Comparison of ENCODE assay signal across 8 mouse cellular contexts in the genomic region with DNA sequence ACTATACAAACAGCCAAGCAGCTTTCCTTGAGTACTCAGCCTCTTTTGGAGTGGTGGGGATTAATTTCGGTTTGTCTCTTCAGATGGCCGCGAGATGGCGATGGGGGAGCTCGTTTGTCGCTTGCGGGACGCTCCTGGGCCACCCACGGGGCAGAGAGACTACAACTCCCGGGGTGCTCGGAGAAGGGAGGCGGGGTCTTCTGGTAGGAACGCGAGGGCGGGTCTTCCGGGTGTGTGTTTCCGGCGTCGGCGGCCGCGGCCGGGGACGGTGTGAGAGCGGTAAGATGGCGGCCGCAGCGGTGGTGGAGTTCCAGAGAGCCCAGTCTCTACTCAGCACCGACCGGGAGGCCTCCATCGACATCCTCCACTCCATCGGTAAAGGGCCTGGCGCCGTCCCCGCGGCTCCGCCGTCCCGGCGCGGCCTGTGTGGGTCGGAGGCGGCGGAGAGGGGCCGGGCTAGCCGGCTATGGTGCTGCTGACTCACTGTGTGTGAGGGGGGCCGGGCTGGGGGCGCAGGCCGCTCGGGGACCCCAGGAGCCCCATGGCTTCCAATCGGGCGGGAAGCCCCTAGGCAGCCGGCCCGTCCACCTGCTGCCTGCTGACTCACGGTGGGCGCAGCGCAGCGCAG. TPM values are rescaled to one million over a fixed set of nuclear protein-coding genes. Genes with fewer than 3 reads are reported as not detected.
DNase-seq lines count a peak whose midpoint lies in the region; ATAC-seq lines count a peak whose summit lies in the region.

A gene (plus strand): TSS at position 235 of the 628 bp plus-strand sequence.

- H3K4me1 ChIP-seq in heart, embryonic 10.5 days: peaks cover 5% of the 10 kb centered on the region
- H3K4me1 ChIP-seq in kidney, embryonic 15.5 days: peaks cover 8% of the 10 kb centered on the region

- H3K36me3 ChIP-seq in heart, embryonic 10.5 days: peaks cover 18% of the 10 kb centered on the region
- H3K36me3 ChIP-seq in kidney, embryonic 15.5 days: peaks cover 18% of the 10 kb centered on the region

- H3K4me2 ChIP-seq in kidney, embryonic 15.5 days: peak within 1 kb of the TSS; percentile 78

- peak within 1 kb of the TSS; percentile 97 for H3K27ac ChIP-seq in heart, embryonic 10.5 days
- H3K27ac ChIP-seq in kidney, embryonic 15.5 days: peak within 1 kb of the TSS; percentile 88

- H3K27me3 ChIP-seq in heart, embryonic 10.5 days (ENCODE audit: insufficient read depth, poor library complexity, severe bottlenecking): no peaks in the 10 kb centered on the region
- H3K27me3 ChIP-seq in kidney, embryonic 15.5 days: no peaks in the 10 kb centered on the region

- peak within 1 kb of the TSS; percentile 98 for H3K4me3 ChIP-seq in heart, embryonic 10.5 days
- peak within 1 kb of the TSS; percentile 95 for H3K4me3 ChIP-seq in kidney, embryonic 15.5 days (replicated peaks)

- no peaks in the 10 kb centered on the region for H3K9me3 ChIP-seq in heart, embryonic 10.5 days
- no peaks in the 10 kb centered on the region for H3K9me3 ChIP-seq in kidney, embryonic 15.5 days (replicated peaks)

- ATAC-seq in erythroblast, adult 5-6 weeks (replicated peaks; ENCODE audit: low FRiP score, poor library complexity, severe bottlenecking): peak; percentile 99
- peak; percentile 100 for ATAC-seq in kidney, embryonic 15.5 days (replicated peaks; ENCODE audit: low FRiP score)
- ATAC-seq in monocyte, adult 5-6 weeks (replicated peaks; ENCODE audit: insufficient number of reproducible peaks, low FRiP score, low TSS enrichment, poor library complexity, severe bottlenecking): peak; percentile 100

- peak; percentile 97 for DNase-seq in B cell, adult 2 months
- DNase-seq in brain, adult 2 months (ENCODE audit: low read depth, low spot score): peak; percentile 99
- peak; percentile 97 for DNase-seq in heart, embryonic 10.5 days (ENCODE audit: low spot score)
- peak; percentile 96 for DNase-seq in liver
- DNase-seq in spleen, postnatal 4 days (ENCODE audit: low spot score in 2 of 2): peak; percentile 95 to 96

- peak within 1 kb of the TSS; percentile 96 for H3K9ac ChIP-seq in kidney, embryonic 15.5 days

- WGBS in heart, embryonic 10.5 days: under 1% methylated on average over 58 of the region's 58 CpGs
- WGBS in kidney, embryonic 15.5 days: under 1% methylated on average over 58 of the region's 58 CpGs

RNA-seq across cellular contexts. Expression of the gene that starts here (rescaled TPM):
- total RNA-seq in erythroblast, adult 5-6 weeks (2015; ENCODE audit: low replicate concordance): 36.6 and 43.8 TPM in 2 replicates
- 41.2 and 53.1 TPM in 2 replicates for total RNA-seq in erythroblast, adult 5-6 weeks (2017; ENCODE audit: low replicate concordance)
- 248 and 309 TPM in 2 replicates for polyA plus RNA-seq in heart, embryonic 10.5 days (2016; fragmentation: Nextera tagmentation; extraction: Ambion mirVana)
- 306 and 318 TPM in 2 replicates for polyA plus RNA-seq in kidney, embryonic 15.5 days (2015; fragmentation: Nextera tagmentation; extraction: Ambion mirVana)
- 47.1 to 87.8 TPM (median 55.9 TPM) in 3 replicates for total RNA-seq in monocyte, adult 5-6 weeks (2017)

Comparison
In these comparisons a context has a peak if more than half of its experiments do, and no peak if none do; other contexts are left out.
1. Peak in every context shown above with its lines: DNase-seq, ATAC-seq, H3K4me3 ChIP-seq and H3K27ac ChIP-seq.